Mouse (Mus musculus) megakaryocyte, embryonic 14.5 days (primary cell): Measurements from ENCODE around the gene Igf2r.

ENCODE experiments used
- FLI1 ChIP-seq: IDR thresholded peaks from 2 replicates; pipeline ENCODE4 v1.6.1; 2012; ENCODE audit warnings: low read length, inconsistent platforms, mixed read lengths
- GATA1 ChIP-seq: IDR thresholded peaks from 3 replicates; pipeline ENCODE4 v1.6.1; 2012; ENCODE audit warnings: mixed read lengths, low read length, inconsistent platforms, borderline replicate concordance

- no peak for TF ChIP-seq GATA1
- no peak for TF ChIP-seq FLI1
Measured at GRCm38 (mm10) chr17:12669363-12669679, 100.1 kb downstream of the Igf2r start.
